Comparison of ENCODE assay signal across 25 mouse cellular contexts in the genomic region with DNA sequence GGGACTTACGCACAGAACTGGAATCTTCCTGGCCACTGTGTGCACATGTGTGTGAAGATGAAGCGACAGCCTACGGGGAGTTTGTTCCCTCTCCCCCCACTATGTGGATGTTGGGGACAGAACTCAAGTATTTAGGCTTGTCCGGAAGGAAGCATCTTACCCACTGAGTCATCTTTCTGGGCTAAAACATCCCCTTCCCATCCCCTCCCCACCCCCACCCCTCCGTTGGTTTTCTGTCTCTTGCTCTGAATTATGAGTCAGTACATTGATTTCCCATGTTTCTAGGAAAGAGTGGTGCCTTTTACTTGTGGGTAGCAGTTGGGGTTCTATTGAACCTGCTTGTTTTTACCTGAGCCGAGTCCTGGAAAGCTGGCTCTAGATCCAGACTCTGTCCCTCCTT. TPM values are rescaled to one million over a fixed set of nuclear protein-coding genes. Genes with fewer than 3 reads are reported as not detected.
DNase-seq lines count a peak whose midpoint lies in the region; ATAC-seq and TF ChIP-seq lines count a peak whose summit lies in the region.
"Had no signal": no experiment of that assay in that cellular context is flagged by ENCODE, and none has a peak within 500 bp of the region (broad histone marks: within the 10 kb centered on the region; RNA-seq: fewer than 3 reads in every experiment).

No protein-coding gene starts in this region.

- peak; percentile 75 for DNase-seq in midbrain, embryonic 11.5 days (ENCODE audit: low spot score, missing footprints)
- peak; percentile 55 for DNase-seq in NIH3T3 (ENCODE audit: low read depth)
- no peak for DNase-seq in ovary, postnatal 14 days (ENCODE audit: low spot score)
- DNase-seq in natural killer cell, adult 2 months (ENCODE audit: low spot score in 2 of 2), result no peak
- DNase-seq in right cerebral cortex, postnatal 4 days, result no peak
- DNase-seq: adrenal gland, adult 8-10 months; adrenal gland, postnatal 14 days; adrenal gland, postnatal 36 days; B cell, adult 2 months; cerebellum, adult 11-12 months; cerebellum, adult 2 months; cerebellum, adult 9-11 months; cerebellum, postnatal 14 days; forebrain, postnatal 0 days had no signal

- peaks cover 14% of the 10 kb centered on the region for H3K36me3 ChIP-seq in midbrain, embryonic 11.5 days (ENCODE audit: control insufficient read depth, insufficient read depth, low read length)
- peaks cover 40% of the 10 kb centered on the region for H3K36me3 ChIP-seq in midbrain, embryonic 16.5 days (ENCODE audit: control insufficient read depth, insufficient read depth, low read length)
- peaks cover 55% of the 10 kb centered on the region for H3K36me3 ChIP-seq in ES-Bruce4 (ENCODE audit: control insufficient read depth, insufficient read depth, low read length, poor library complexity, severe bottlenecking)

- H3K27me3 ChIP-seq in midbrain, embryonic 11.5 days (ENCODE audit: control insufficient read depth, insufficient read depth, low read length), result peaks cover 14% of the 10 kb centered on the region
- peaks cover 4% of the 10 kb centered on the region for H3K27me3 ChIP-seq in midbrain, embryonic 16.5 days (ENCODE audit: control insufficient read depth, insufficient read depth, low read depth, low read length)
- H3K27me3 ChIP-seq in ES-Bruce4 (ENCODE audit: control insufficient read depth, insufficient read depth, low read length, poor library complexity, severe bottlenecking), result no peaks in the 10 kb centered on the region
- H3K27me3 ChIP-seq: CH12.LX; forebrain, embryonic 15.5 days had no signal

- no peak for TF ChIP-seq POLR2A in ES-Bruce4 (IDR thresholded peaks at IDR 0.05; ENCODE audit: insufficient read depth, low read length)
- TF ChIP-seq POLR2A in embryonic fibroblast, embryonic 13.5 days (IDR thresholded peaks at IDR 0.05; ENCODE audit: low read depth, low read length), result no peak

- 95% methylated on average over 6 of the region's 6 CpGs for WGBS in midbrain, embryonic 11.5 days
- WGBS in midbrain, embryonic 16.5 days, result 92% methylated on average over 6 of the region's 6 CpGs

- no peak for ATAC-seq in midbrain, embryonic 11.5 days (ENCODE audit: low FRiP score)
- no peak for ATAC-seq in midbrain, embryonic 16.5 days
- ATAC-seq: activated CD4-positive, CD25-positive, alpha-beta regulatory T cell, adult 4 months; CD4-positive, CD25-positive, alpha-beta regulatory T cell, adult 4 months; forebrain, embryonic 13.5 days; forebrain, embryonic 15.5 days; forebrain, postnatal 0 days had no signal

- H3K4me1 ChIP-seq in midbrain, embryonic 11.5 days (ENCODE audit: control insufficient read depth, insufficient read depth, low read length), result peaks cover 8% of the 10 kb centered on the region; the same call in 1 of the 2 replicates
- peaks cover 10% of the 10 kb centered on the region for H3K4me1 ChIP-seq in midbrain, embryonic 16.5 days (ENCODE audit: control insufficient read depth, insufficient read depth, low read length)
- peaks cover 15% of the 10 kb centered on the region for H3K4me1 ChIP-seq in ES-Bruce4 (ENCODE audit: control insufficient read depth, insufficient read depth, low read length)
- peaks cover 13% of the 10 kb centered on the region; the same call in 1 of the 2 replicates for H3K4me1 ChIP-seq in embryonic fibroblast, embryonic 13.5 days (ENCODE audit: control insufficient read depth, insufficient read depth, low read length)

- H3K9me3 ChIP-seq in midbrain, embryonic 11.5 days (ENCODE audit: control insufficient read depth, low read length), result no peaks in the 10 kb centered on the region
- H3K9me3 ChIP-seq in midbrain, embryonic 16.5 days (replicated peaks; ENCODE audit: control insufficient read depth, low read length, poor library complexity, severe bottlenecking), result no peaks in the 10 kb centered on the region
- no peaks in the 10 kb centered on the region for H3K9me3 ChIP-seq in ES-Bruce4 (replicated peaks; ENCODE audit: control insufficient read depth, insufficient read depth, low read length, poor library complexity, severe bottlenecking)
- H3K9me3 ChIP-seq: embryonic facial prominence, embryonic 10.5 days; embryonic facial prominence, embryonic 12.5 days; forebrain, embryonic 13.5 days; forebrain, embryonic 15.5 days had no signal

- TF ChIP-seq CTCF in ES-Bruce4 (IDR thresholded peaks at IDR 0.05; ENCODE audit: low read depth, low read length), result no peak
- TF ChIP-seq CTCF in embryonic fibroblast, embryonic 13.5 days (IDR thresholded peaks at IDR 0.05; ENCODE audit: borderline replicate concordance, insufficient read depth, low read length), result no peak

- TF ChIP-seq EP300 in ES-Bruce4 (IDR thresholded peaks at IDR 0.05; ENCODE audit: insufficient read depth, low read depth, low read length), result no peak

- H3K4me3 ChIP-seq in midbrain, embryonic 11.5 days (ENCODE audit: low read depth, low read length), result no peak overlapping the region
- H3K4me3 ChIP-seq in midbrain, embryonic 16.5 days (ENCODE audit: low read depth, low read length), result no peak overlapping the region
- no peak overlapping the region for H3K4me3 ChIP-seq in ES-Bruce4 (ENCODE audit: low read depth, low read length)
- no peak overlapping the region for H3K4me3 ChIP-seq in embryonic fibroblast, embryonic 13.5 days (ENCODE audit: insufficient read depth, low read length)
- H3K4me3 ChIP-seq: embryonic facial prominence, embryonic 10.5 days; embryonic facial prominence, embryonic 12.5 days; erythroblast, embryonic 14.5 days; forebrain, embryonic 13.5 days; forebrain, embryonic 15.5 days had no signal

- H3K9ac ChIP-seq in midbrain, embryonic 11.5 days (ENCODE audit: low read length), result no peak overlapping the region
- no peak overlapping the region for H3K9ac ChIP-seq in midbrain, embryonic 16.5 days (ENCODE audit: low read depth, low read length)
- no peak overlapping the region for H3K9ac ChIP-seq in ES-Bruce4 (ENCODE audit: low read depth, poor library complexity, severe bottlenecking)
- H3K9ac ChIP-seq: embryonic facial prominence, embryonic 12.5 days; forebrain, embryonic 13.5 days; forebrain, embryonic 15.5 days; forebrain, postnatal 0 days had no signal

- H3K27ac ChIP-seq in midbrain, embryonic 11.5 days (ENCODE audit: low read depth, low read length), result no peak overlapping the region
- no peak overlapping the region for H3K27ac ChIP-seq in midbrain, embryonic 16.5 days (ENCODE audit: low read length)
- H3K27ac ChIP-seq in ES-Bruce4 (ENCODE audit: insufficient read depth, low read length), result peak overlapping the region; percentile 26
- H3K27ac ChIP-seq in embryonic fibroblast, embryonic 13.5 days (ENCODE audit: insufficient read depth, low read length), result peak overlapping the region; percentile 66
- H3K27ac ChIP-seq: embryonic facial prominence, embryonic 10.5 days; embryonic facial prominence, embryonic 12.5 days; forebrain, embryonic 13.5 days; forebrain, embryonic 15.5 days had no signal

- H3K4me2 ChIP-seq in midbrain, embryonic 11.5 days, result no peak overlapping the region
- no peak overlapping the region for H3K4me2 ChIP-seq in midbrain, embryonic 16.5 days (ENCODE audit: low read length)
- H3K4me2 ChIP-seq: embryonic facial prominence, embryonic 12.5 days; forebrain, embryonic 13.5 days; forebrain, embryonic 15.5 days had no signal

RNA-seq across cellular contexts. Expression of gene Etv4, which starts 16.4 kb away (rescaled TPM):
- polyA plus RNA-seq in midbrain, embryonic 11.5 days (2014; fragmentation: Nextera tagmentation; extraction: Ambion mirVana), result 3.8 and 4.6 TPM in 2 replicates
- 7.5 and 9.8 TPM in 2 replicates for polyA plus RNA-seq in midbrain, embryonic 16.5 days (2015; fragmentation: Nextera tagmentation; extraction: Ambion mirVana)
- 28.9 and 30.3 TPM in 2 replicates for polyA plus RNA-seq in ES-Bruce4 (2011; ENCODE audit: insufficient read depth, insufficient read length, low read depth, missing spikeins)
- polyA plus RNA-seq in embryonic fibroblast, embryonic 13.5 days (2011; ENCODE audit: insufficient read length, low read depth, missing spikeins), result 17.3 and 43.6 TPM in 2 replicates
- polyA plus RNA-seq: CD4-positive, CD25-positive, alpha-beta regulatory T cell, adult 4 months; erythroblast, embryonic 14.5 days had no signal

RNA-seq across cellular contexts. Expression of gene Dhx8, which starts 36.0 kb away (rescaled TPM):
- polyA plus RNA-seq in midbrain, embryonic 11.5 days (2014; fragmentation: Nextera tagmentation; extraction: Ambion mirVana), result 39.2 and 41.1 TPM in 2 replicates
- polyA plus RNA-seq in midbrain, embryonic 16.5 days (2015; fragmentation: Nextera tagmentation; extraction: Ambion mirVana), result 32.0 and 34.3 TPM in 2 replicates
- polyA plus RNA-seq in ES-Bruce4 (2011; ENCODE audit: insufficient read depth, insufficient read length, low read depth, missing spikeins), result 37.6 and 38.9 TPM in 2 replicates
- polyA plus RNA-seq in embryonic fibroblast, embryonic 13.5 days (2011; ENCODE audit: insufficient read length, low read depth, missing spikeins), result 27.1 and 29.4 TPM in 2 replicates

Comparison
In these comparisons a context has a peak if more than half of its experiments do, and no peak if none do; other contexts are left out.
1. DNase-seq: peak in midbrain, embryonic 11.5 days (single experiment) and NIH3T3 (single experiment); none in ovary, postnatal 14 days (single experiment), natural killer cell, adult 2 months (0 of 2) and right cerebral cortex, postnatal 4 days (single experiment).
2. H3K27ac ChIP-seq: peak in ES-Bruce4 (single experiment) and embryonic fibroblast, embryonic 13.5 days (single experiment); none in midbrain, embryonic 11.5 days (single experiment) and midbrain, embryonic 16.5 days (single experiment).